Mouse (Mus musculus) gastrocnemius, adult 18-20 months (tissue): ENCODE measurements around the gene Efna2. TPM values are rescaled to one million over a fixed set of nuclear protein-coding genes. Genes with fewer than 3 reads are reported as not detected.
"Not testable (repeated sequence)": the region's sequence is repeated elsewhere in the genome, so short reads cannot be mapped to it uniquely, and the experiment has no call there.

Source experiments
- DNase-seq: peaks from one replicate; pipeline ENCODE4 v3.0.0; 2021; ENCODE audit warnings: low spot score
- total RNA-seq, 2 experiments: library from RNA; stranded (reverse); gene quantifications; 2 replicates each; pipeline ENCODE4 v1.2.3; 2021

The Efna2 gene
- total RNA-seq, 2 experiments from 2014 or later = 0.24 to 0.48 TPM

DNA sequence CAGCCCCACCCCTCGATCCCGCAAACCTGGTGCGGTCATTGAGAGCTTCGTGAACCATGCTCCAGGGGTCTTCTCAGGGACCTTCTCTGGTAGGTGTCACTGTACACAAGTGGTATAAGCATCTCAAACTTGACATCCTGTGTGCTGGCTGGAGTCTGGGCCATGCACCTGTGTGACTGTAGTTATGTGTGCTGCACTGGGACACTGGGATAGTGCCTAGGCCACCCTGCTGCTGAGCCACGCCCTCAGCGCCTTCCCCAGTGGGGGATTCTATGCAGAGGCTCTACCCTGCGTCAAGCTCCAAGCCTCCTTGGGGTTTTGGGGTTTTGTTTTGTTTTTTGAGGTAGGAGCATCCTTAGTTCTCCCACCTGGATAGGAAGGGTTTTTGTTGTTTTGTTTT, 24.9 kb upstream of the Efna2 start:
- DNase-seq = no peak

DNA sequence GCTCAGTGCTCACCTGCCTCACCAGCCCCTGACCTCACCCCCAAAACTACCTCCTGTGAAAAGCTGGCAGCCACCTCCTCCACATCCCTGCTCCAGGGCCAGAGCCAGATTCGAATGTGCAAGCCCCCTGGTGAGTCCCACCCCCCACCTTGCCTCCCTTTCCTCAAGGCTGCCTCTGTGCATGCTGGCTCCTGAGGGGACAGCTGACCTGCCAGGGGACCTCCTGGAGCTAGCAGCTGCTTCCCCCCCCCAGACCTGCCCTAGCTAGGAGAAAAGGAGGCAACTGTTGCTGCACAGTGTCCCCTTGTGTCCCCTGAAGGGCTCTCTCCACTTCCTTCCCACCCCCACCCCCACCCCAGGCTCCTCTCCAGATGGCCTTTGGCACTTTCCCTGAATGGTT, 24.0 kb upstream of the Efna2 start:
- DNase-seq = no peak

DNA sequence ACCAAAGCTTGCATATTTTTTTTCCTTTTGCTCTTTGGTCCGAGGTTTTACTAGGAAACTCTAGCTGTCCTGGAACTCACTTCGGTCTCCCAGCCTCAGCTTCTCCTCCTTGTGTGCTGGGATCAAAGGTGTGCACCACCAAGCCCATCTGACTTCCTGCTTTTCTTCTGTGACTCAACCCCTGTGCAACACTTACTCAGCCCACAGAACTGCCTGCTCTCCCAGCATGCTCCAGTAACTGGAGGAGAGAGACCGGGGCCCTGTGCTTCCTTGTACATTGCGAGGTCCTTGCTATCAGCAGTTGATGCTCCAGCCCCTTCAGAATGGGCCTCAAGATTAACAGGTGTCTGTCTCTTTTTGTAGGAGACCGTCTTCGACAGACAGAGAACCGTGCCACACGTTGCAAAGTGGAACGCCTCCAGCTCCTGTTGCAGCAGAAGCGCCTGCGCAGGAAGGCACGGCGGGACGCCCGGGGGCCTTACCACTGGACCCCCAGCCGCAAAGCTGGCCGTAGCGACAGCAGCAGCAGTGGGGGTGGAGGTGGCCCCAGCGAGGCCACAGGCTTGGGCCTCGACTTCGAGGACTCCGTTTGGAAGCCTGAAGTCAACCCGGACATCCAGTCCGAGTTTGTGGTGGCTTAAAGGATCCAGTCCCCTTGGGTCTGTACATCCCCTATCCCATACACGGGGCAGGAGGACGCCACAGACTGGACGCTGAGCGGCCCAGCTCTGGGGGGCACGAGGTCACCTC, 23.1 kb upstream of the Efna2 start:
- DNase-seq = no peak

DNA sequence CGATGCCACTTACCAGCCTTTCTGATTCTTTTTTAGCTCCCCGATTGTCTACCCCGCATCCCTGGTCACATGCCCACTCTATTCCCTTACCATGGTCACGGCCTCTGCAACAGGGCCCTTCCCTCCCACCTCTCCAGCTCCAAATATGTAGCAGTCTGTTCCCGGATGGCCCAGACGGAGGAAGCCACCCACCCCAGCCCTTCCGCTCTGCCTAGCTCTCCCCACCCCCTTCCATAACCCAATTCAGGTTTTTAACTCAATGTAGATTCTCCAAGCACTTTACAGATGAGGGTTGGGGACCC, 22.6 kb upstream of the Efna2 start:
- no peak for DNase-seq

DNA sequence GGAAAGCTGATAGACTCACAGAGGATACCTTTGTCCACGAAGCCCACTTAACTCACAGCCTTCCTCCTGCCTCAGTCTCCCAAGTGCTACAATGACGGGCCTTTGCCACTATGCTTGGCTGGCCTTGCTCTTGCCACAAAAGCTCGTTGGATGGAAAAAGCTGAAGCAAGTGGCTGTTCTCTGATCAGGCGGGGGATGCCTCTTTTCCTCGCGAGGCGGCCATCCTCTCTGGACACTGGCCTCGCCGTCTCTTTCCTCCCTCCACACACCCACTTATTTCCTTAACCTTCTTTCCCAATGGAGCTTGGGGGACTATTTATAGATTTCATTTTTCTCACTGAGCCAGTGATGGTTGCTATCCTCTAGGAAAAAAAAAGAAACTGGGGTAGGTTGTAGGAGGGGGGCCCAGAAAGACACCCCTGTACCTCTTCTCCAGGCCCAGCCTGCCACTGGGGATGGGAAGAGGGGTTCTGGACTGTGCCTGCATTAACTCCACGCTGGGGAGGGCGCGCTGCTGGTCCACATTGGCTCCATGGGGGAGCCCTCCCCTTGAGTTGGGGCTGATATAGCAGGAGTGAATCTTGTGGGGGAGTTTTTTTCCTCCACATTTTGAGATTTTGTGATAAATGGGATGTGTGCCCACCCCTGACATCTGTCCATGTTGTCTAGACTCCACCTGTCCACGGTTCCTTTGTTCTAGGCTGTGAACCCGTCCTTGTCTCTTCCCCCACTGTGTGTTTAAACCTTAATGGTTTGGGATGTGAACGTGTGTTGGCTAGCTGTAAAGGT, 21.9 kb upstream of the Efna2 start:
- DNase-seq = no peak

DNA sequence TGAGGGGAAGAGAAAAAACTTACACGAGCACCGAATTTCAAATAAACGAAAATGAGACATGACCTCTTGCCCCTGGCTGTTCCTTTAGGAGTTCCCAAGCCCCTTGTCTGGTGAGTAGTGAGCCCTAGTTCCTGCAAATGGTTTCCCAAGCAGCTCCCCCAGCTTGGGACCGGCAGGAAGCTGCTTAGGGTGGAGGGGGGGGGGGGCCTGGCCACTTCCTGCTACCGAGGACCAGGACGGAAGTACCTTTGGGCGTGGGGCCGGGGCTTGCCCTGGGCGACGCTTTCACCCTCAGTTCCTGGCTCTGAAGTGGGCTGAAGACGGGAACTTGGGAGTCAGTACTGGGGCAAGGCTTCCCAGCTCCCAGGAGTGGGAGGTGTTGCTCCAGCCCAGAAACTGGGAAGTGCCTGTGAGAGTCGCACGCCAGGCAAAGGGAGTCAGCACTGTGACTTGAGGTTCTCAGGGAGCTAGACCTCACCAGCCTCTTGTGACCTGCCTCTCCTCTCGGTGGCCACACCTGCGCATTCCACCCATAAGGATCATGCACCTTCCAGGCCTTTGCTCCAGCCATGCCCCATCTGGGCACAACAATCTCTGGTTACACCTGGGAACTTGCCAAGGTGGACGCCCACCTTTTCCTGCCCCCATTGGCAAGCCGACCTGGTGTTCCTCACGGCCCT, 20.8 kb upstream of the Efna2 start:
- peak; percentile 69 for DNase-seq

DNA sequence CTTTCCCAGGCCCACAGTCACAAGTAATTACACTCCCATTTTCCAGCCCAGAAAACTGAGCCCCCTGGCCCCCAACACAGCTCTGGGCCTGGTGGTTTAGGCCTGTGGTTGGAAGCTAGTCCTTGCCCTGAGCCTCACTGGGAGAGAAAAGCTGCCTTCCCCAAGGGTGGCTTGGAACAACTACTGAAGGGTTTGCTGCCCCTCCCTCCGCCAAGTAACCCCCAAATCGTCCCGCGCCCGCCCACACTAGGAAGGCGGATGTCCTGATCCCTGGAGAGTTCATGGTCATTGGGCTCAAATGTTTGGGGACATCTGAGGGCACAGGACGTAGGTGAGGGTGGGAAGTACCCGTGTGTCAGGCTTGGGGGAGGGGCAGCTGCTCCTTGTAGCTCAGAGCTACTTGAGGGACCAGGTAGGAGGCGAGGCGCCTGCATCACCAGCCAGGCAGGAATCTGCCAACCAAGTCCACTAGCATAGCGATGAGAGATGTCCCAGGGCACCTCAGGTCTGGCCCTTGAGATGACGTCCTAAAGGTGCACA, 20.2 kb upstream of the Efna2 start:
- no peak for DNase-seq

DNA sequence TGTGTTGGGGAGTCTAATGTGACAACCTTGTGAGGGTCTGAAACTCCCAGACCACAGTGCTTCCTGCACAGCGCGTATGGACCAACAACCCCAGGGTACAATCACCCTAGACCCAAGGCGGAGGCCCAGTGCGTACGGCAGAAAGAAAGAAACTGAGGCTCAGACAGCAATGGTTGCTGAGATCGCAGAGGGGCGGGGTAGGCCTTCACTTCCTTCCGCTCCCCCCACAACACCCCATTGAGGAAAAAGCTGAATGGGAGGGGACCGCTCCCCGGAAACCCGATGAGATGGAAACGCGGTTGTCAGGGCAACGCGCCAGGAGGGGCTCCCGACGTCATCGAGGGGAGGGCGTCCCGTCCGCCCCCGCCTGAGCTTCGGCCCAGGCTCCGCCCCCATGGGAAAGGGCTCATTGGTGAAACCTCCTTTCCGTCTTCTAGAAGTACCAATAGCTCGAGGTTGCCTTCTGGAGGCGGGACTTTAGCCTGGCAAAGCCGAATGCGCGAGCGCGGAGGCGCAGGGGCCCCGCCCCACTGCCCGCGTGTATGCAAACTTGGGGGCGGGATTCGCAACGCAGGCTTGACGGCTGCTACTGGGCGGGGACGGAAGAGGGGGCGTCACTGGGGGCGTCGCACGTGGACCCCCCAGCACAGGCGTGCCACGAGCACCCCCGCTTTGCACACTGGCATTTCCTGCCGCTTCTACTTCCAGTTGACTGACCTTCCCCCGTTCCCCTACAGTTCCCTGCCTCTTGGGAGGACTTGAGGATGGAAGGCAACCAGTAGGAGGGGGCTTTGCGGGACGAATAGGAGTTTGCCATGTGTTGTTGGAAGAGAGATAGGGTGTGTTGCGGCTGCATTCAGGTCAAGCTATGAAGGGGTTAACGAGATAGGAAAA, 19.5 kb upstream of the Efna2 start:
- peak; percentile 99 for DNase-seq

DNA sequence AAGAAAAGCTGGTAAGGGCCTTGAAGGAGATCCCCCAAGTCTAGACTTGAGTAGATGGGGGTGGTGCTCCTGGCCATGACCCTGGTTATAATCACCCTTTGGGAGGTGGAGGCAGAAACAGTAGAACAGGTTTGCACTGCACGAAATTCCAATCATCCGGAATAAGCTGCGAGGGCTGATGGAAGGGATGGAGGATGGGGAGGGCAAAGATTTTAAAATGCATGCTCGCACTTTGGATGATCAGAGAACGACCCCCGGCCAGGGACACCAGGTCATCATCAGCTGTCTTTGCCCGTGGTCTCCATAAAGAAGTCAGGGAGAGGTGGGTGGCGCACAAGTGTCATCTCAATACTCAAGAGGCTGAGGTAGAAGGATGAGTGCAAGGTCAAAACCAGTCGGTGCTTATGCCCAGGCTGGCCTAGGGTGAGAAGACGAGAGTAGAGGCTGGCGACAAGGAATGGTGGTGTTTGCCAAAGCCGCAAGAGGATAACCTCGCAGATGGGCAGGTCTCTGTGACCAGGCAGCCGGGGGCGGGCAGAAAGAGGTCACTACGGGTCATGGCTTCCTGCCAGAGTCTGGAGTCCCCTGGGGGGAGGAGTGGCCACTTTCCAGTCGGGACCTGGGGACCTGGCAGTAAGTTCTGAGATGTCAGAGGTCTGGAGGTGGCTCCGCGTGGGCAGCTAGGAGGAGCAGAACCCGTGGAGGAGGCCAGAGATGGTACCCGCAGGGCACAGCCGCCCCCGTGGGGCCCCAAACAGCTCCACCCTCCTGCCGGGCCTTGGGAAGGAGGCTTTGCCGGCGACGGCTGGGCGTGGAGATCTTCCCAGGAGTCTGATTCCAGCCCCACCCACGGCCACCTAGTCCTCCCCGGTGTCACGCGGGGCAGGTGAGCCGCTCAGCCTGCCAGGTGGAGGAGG, 18.6 kb upstream of the Efna2 start:
- DNase-seq = peak; percentile 84

DNA sequence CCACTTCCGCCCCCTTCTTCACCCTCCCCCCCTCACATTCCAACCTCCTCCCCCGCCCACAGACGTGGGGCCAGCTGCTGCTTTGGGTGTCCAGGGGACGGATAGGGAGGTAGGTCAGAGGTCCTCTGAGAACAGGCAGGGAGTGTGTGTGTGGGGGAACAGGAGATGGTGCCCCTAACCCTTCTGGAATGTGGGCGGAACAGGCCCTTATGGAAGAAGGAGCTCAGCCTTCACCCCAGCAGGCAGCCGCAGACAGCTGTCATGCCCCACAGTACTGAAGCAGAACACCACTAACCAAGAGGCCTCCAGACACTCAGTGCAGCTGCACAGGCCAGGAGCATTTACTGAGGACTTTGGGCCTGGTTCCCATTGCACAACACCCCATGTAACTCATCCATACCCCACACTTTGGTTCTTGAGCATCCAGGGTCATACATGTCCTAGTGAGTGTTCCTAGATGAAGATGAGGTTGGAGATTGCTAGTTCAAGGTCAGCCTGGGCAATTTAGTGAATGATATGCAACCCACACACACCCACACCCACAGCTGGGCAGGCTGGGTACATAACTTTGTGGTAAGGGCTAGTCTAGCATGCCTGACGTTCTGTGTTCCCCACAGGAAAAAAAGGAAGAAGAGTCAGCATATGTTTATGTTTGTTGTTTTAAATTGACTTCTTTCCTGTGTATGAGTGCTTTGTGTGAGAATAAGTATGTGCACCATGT, 17.6 kb upstream of the Efna2 start:
- no peak for DNase-seq

DNA sequence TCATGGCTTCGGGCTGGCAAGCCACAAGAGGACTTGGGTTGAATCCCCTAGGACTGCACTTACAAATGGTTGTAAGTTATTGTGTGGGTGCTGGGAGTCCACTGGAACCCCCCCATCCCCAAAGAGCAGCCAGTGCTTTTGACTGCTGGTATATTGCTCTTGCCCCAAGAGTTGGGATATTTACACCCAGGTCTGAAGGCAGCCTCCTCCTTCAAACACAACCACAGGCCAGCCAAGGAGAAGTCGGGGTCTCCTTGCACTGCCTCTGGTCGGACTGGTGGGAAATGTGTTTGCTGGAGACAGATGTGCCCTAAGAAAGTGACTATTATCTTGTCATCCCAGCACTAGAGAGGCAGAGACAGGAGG, 17.1 kb upstream of the Efna2 start:
- no peak for DNase-seq

DNA sequence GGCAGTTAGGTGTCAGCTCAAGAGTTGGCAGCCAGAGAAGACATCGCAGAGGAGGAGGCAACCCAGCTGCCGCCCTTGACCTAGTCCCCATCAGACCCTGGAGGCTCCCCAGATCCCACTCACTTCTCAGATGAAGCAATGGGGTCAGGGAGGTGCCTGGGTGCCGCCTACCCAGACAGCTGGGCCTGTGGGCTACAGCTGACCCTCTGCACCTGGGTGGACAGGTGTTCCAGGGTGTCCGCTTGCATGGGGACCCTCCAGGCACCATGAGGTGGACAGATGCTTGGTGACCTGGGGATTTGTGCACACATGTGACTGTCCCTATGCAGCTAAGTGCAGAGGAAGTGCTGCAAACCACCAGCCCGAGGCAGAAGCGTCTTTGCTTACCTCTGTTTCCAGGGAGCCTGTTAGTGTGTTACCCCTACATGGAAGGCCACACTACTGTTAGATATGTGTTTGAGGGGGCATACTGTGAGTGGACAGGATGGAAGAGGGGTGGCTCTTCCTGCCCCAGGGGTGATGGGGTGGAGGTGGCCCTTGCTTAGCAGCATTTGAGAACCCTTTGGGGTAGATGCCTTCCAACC, 16.5 kb upstream of the Efna2 start:
- DNase-seq = no peak

DNA sequence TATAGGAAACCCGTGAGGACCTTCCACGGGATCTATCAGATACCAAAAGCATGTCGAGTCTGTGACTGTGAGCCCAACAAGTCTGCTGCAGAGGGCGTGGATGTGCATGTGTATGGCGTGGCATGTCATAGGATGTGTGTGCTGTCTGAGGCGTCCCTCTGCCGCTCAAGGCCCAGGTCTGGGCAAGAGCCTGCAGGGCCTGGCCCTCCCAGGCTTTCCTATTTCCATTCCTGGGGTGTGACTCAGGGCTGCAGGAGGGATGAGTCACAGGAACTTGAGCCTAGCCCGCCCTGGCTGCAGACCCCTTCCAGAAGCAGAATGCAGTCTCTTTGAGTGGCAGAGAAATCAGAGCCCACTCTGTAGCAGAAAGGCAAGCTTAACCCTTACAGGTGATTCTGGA, 15.6 kb upstream of the Efna2 start:
- peak; percentile 56 for DNase-seq

DNA sequence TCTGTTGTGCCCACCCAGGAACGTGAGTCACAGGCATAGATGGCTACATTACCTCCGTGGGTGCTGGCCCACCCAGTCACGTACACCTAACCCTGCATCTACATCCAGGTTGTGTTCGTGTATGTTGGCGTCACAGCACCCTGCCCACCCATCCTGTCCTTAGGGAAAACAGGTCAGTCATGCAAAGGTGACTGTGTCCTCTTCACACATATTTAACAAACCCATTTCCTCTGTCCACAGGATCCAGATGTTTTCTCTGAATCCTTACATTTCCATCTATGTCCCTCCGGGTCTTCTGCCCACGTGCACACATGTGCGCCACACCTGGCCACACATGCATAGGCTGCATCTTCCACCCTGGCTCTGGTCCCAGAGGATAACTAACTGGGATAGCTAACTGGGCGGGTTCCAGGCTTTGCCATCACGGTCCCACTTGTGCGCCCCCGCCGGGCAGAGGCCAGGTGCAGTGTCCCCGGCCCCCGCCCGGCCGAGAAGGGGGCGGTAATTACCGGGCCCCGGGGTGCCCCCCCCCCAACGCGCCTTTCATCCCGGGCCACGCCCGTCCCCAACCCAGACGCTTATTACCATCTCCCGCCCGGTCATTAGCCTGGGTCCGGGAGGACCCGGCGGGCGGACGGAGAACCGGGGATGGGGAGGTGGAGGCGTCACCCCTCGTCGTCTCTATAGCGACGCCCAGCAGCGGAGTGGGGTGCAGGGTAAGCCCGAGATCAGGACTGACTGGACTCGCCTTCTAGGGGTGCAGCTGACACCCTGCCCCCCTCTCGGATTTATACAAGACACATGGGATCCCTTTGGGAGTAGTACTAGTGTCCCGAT, 14.9 kb upstream of the Efna2 start:
- DNase-seq = peak; percentile 28

DNA sequence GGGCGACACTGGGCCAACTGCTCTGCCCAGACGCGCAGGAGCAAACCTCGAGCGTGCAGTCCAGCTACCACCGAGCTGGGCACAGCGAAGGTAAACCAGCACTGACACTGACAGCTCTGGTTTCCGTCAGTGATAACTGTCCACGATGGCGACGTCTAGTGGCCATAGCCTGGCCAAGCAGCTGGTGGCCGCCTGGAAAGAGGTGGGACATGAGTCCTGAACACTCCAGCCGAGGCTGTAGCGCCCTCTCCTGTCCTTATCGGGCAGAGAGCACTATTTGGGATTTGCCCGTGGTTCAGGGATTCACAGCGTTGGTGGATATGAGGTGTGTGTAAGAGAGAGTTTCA, 14.3 kb upstream of the Efna2 start:
- peak; percentile 98 for DNase-seq

DNA sequence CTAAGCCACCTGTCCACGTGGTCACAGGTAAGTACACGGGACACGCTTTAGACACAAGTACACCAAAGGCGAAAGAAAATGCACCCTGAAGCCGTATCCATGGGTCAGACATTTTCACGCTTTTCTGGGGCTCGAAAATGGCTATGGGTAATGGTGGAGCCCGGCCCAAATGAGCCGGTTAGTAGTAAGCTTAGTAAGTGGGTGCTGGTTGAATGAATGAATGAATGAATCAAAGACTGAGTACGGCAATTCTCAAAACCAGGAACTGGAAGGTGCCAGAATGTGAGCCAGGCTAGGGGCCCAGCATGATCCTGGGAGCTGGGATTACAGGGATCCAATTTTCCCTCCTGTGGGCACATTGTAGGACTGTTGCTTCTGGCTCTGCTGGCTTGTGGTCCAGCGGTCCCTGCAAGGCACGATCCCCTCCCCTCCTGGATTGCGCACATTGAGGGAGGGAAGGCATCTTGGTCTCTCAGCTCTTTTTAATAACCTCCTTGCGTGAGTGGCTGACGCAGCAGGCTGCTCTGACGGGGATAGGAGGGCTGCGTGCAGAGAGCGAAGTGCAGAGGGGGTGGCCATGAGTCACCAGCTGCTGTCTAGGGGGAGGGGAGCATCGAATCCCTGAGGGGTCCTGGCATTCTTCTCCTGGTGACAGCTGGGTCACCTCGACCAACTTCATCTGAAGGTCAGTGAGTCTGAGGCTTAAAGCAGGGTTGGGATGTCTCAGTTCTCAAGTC, 13.7 kb upstream of the Efna2 start, which contains the start of gene Cirbp:
Gene Cirbp (plus strand): TSS at position 594 of the 737 bp plus-strand sequence.
- DNase-seq = peak; percentile 17

DNA sequence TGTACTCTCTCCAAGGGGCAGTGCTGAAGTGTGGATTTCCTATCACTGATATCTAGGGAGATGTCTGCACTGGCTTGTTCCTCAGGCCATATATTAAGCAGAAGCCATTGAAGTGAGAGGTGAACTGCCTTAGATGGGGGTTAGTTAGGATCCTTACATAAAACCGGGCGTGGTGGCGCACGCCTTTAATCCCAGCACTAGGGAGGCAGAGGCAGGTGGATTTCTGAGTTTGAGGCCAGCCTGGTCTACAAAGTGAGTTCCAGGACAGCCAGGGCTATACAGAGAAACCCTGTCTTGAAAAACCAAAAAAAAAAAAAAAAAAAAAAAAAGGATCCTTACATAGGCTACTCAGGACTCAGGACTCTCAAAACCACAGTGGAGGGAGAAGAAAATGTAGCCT, 13.1 kb upstream of the Efna2 start:
- DNase-seq = not testable (repeated sequence)
